Mouse (Mus musculus) brain, embryonic 14.5 days (tissue): ENCODE data around the gene Iqsec1. TPM values are rescaled to one million over a fixed set of nuclear protein-coding genes. Genes with fewer than 3 reads are reported as not detected.
A peak's percentile ranks its signal among the peaks of the same experiment; 100 is the strongest.

Experiments used
- DNase-seq: peaks from one replicate; pipeline ENCODE4 v3.0.0-alpha.2; 2011; ENCODE audit warnings: low read depth
- CTCF ChIP-seq: fragments of 200-500 bp; IDR thresholded peaks from 2 replicates; pipeline ENCODE4 v1.5.1; 2012; ENCODE audit warnings: inconsistent platforms, mild to moderate bottlenecking, moderate library complexity, borderline replicate concordance; ENCODE audit not compliant: insufficient read depth, insufficient read length; ENCODE audit errors: extremely low read depth
- POLR2A ChIP-seq: fragments of 200-500 bp; IDR thresholded peaks from 2 replicates; pipeline ENCODE4 v1.6.1; 2012; ENCODE audit warnings: mild to moderate bottlenecking, inconsistent platforms, borderline replicate concordance; ENCODE audit not compliant: poor library complexity, insufficient read depth, insufficient read length, severe bottlenecking; ENCODE audit errors: extremely low read depth
- polyA plus RNA-seq: library from polyadenylated mRNA; depleted of rRNA; stranded (reverse); fragments of >200 nt; gene quantifications from 2 replicates; pipeline ENCODE4 v1.2.3, GENCODE M21; 2012

Gene Iqsec1
- polyA plus RNA-seq, 1 experiment = 91.1 TPM

GRCm38 (mm10) chr6:90871581-90871980, 116.9 kb downstream of the Iqsec1 start:
- no peak for TF ChIP-seq POLR2A
- no peak for TF ChIP-seq CTCF

DNA sequence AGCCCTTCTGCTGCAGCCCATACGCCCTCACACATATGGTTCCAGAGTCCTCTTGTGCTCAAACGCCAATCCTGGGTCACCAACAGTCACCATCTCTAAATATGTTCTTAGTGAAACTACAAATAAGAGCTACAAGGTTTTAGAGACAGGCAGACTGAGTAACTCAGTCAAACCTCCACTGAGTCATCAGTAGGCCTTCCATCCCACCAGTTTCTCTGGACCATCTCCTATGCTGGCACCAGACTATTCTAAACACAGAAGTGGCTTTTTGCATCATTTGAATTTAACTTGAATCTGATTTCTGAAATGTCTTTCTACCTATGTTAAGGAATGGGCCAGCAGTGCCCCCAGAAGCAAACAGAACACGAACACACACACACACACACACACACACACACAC, 120.5 kb downstream of the Iqsec1 start:
- DNase-seq = no peak

More at GRCm38 (mm10) chr6:90871581-90871980, 116.9 kb downstream of the Iqsec1 start:
- no peak for DNase-seq

DNA sequence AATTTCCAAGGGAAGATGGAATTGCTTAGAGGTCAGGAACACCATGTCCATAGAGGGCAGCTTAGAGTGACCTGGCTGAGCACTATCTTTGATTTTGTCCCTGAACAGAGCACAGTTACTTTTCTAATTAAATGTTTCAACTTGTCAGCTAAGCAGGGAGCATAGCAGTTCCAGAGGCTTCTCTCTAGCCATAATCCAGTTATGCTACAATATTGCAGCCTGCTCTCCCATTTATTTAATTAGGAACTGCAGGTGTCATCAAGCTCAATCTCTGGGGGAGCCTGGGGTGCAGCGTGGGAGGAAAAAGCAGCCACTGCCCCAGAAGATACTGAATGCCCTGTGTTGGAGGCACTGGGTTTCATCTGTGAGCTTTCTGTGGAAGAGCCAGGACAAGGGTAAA, 127.1 kb downstream of the Iqsec1 start:
- no peak for TF ChIP-seq POLR2A
- no peak for TF ChIP-seq CTCF
- DNase-seq = no peak

More for the DNA sequence above, 120.5 kb downstream of the Iqsec1 start:
- no peak for TF ChIP-seq POLR2A
- TF ChIP-seq CTCF = no peak

DNA sequence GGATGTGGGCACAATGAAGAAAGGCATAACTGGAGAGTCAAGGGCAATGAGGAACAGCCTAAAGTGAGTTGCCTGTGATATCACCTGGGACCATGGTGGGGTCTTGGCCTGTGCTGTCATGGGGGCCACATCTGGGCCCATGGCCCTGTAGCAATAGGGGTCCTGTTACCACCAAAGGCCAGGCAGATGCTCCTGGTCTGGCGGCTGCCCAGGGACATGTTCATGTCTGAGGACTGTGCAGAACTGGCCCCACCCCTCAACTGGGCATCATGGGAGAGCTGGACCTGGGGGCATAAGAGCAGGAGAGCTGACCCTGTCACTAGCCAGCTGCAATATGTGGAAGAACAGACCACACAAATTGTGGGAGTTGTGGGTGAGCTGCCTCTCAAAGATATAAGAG, 130.6 kb downstream of the Iqsec1 start:
- no peak for DNase-seq

GRCm38 (mm10) chr6:90852360-90852759, 136.1 kb downstream of the Iqsec1 start:
- no peak for DNase-seq
- TF ChIP-seq CTCF = no peak
- no peak for TF ChIP-seq POLR2A

More for the DNA sequence above, 130.6 kb downstream of the Iqsec1 start:
- TF ChIP-seq POLR2A (no peak), CTCF (no peak)

DNA sequence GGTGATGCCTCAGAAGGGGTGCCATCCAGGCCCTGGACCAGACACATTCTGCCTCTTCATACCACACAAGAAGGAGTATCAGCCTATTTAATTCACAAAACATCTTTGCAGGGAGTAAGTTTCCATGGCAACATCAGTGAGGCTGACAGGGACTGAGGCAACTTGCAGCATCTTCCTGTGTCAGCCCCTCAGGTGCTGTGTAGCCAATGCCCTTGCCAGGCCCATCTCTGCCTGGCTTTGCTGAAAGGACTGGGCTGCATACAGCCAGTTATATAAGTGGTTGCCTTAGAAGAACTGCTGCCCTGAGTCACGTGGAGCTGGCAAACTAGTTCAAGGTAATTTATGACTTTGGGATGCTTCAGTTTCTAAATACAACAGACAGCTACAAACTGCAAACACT, 140.4 kb downstream of the Iqsec1 start:
- TF ChIP-seq POLR2A = no peak
- no peak for TF ChIP-seq CTCF
- peak; percentile 73 for DNase-seq

DNA sequence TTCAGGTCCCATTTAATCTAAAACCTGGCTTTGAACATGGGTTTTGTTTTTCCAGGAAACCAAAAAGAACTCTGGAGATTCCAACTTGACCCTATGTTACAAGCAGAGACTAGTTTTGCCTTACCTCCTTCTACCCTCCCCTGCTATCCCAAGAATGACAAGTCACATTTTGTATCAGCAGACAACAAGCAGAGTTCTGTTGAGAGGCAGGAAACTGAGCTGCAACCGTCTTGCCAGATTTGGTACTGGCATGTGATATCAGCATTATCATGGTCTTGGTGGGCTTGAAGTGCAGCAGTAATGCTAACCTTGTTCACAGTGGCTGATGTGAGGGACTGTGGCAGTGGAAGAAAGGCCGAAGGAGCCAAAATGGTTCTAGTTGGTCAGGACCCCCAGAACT, 141.0 kb downstream of the Iqsec1 start:
- TF ChIP-seq POLR2A (no peak), CTCF (no peak)

DNA sequence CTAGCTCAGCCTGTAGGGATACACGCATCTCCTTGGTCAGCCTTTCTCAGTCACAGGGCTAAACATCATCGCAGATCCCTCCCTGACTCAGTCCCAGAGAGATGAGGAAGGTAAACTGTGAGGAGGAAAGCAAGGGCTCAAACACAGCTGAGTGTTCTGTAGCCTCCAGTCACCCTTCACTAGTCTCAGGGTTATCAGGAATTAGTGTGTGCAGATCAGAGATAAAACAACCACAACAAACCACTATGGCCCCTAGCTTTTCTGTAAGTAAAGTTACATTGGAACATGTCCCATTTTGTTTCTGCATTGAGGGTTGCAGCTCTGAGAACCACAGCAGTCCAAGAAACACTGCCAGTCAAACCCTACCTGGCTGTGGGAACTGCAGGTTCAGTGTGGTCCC, 148.5 kb downstream of the Iqsec1 start:
- TF ChIP-seq CTCF (no peak), POLR2A (no peak)
- no peak for DNase-seq

More for the DNA sequence above, 141.0 kb downstream of the Iqsec1 start:
- no peak for DNase-seq

GRCm38 (mm10) chr6:90836749-90837148, 151.7 kb downstream of the Iqsec1 start:
- DNase-seq = no peak
- TF ChIP-seq CTCF (no peak), POLR2A (no peak)

DNA sequence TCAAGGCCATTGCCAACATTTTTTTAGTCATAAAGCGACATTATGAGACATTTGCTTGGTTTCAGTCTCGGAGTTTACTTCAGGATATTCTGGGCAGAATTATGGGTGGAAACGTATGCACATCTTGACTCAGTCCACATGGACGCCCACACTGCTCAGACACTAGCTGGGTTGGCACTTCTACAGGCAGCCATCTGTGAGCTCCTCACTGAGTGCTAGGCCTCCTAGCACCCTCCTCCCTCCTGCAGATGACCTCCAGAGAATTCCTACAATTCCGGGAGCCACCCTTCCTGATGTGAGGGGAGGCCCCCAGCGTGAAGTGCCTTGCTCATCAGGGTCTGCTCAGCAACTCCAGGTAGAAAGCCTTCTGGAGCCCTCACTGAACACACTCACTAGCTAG, 158.9 kb downstream of the Iqsec1 start:
- DNase-seq = no peak

GRCm38 (mm10) chr6:90825063-90825462, 163.4 kb downstream of the Iqsec1 start:
- no peak for DNase-seq
- no peak for TF ChIP-seq POLR2A
- no peak for TF ChIP-seq CTCF

More for the DNA sequence above, 158.9 kb downstream of the Iqsec1 start:
- no peak for TF ChIP-seq POLR2A
- no peak for TF ChIP-seq CTCF

DNA sequence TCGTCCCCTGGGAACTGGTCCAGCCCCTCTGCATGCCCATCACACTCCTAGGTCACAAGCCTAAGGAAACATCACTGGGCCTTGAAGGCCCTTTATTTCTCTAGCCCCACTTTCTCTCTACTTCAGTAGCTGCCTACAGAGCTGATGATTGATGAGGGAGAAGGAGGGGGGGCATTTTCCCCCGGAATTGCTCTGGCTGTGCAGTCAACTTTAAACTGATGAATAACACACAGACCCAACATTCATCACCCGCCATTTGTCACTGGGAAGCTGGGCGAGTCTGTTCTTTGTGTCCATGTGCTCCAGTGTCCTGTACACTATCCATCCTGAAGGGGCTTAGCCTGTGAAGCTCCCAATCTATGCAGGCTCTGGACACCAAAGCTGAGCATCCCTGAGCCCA, 165.2 kb downstream of the Iqsec1 start:
- DNase-seq = no peak
- no peak for TF ChIP-seq POLR2A
- no peak for TF ChIP-seq CTCF
